8 mouse cellular contexts compared by ENCODE assay signal in the genomic region with DNA sequence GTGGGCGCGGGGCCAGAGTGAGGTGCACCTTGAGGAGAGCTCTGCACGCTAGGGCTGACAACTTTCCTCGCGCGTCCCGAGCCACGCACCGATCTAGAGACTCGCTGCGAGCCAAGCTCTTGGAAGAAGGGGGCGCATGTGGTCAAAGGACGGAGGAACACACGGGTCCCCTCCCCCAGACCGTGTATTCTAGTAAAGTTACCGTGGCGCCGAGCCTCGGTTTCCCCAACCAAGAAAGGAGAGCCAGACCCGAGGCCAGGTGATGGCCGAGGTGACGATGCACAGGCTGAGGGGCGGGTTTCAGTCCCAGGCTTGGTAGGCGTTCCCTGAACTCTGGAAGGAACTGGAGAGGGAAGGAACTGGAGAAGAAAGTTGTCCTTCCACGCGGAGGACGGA. TPM values are rescaled to one million over a fixed set of nuclear protein-coding genes. Genes with fewer than 3 reads are reported as not detected.
DNase-seq lines count a peak whose midpoint lies in the region; ATAC-seq lines count a peak whose summit lies in the region.

No protein-coding gene starts in this region.

- H3K9ac ChIP-seq in heart, embryonic 13.5 days, result peak overlapping the region; percentile 96

- peak; percentile 23 for DNase-seq in ovary, postnatal 10 days (ENCODE audit: low spot score)
- no peak for DNase-seq in ovary, adult 18-20 months (ENCODE audit: low spot score)
- DNase-seq in embryo, embryonic 10 days (ENCODE audit: low spot score), result peak; percentile 81
- peak; percentile 47 for DNase-seq in kidney, postnatal 14 days
- peak; percentile 40 to 41 for DNase-seq in lung, postnatal 4 days
- peak; percentile 27 to 38 for DNase-seq in urinary bladder, postnatal 36 days (ENCODE audit: low spot score in 2 of 2)

- no peaks in the 10 kb centered on the region for H3K9me3 ChIP-seq in heart, embryonic 13.5 days

- H3K4me2 ChIP-seq in heart, embryonic 13.5 days, result peak overlapping the region; percentile 79

- H3K27me3 ChIP-seq in heart, embryonic 13.5 days (replicated peaks), result no peaks in the 10 kb centered on the region

- peak overlapping the region; percentile 96 for H3K4me3 ChIP-seq in heart, embryonic 13.5 days

- peak overlapping the region; percentile 95 for H3K27ac ChIP-seq in heart, embryonic 13.5 days (replicated peaks)

- H3K4me1 ChIP-seq in heart, embryonic 13.5 days, result peaks cover 26% of the 10 kb centered on the region

- H3K36me3 ChIP-seq in heart, embryonic 13.5 days, result 0 out of 2 replicates have a peak, but pooled peaks cover 3% of the 10 kb centered on the region

- 0 out of 2 replicates have a peak, but pooled peaks have one; percentile 4 for ATAC-seq in heart, embryonic 13.5 days (ENCODE audit: extremely low read depth, insufficient number of reproducible peaks, low FRiP score, low TSS enrichment)
- ATAC-seq in CD4-positive, CD25-positive, alpha-beta regulatory T cell, adult 4 months, result no peak

- WGBS in heart, embryonic 13.5 days, result under 1% methylated on average over 27 of the region's 27 CpGs

RNA-seq across cellular contexts. Expression of gene Igf2bp2, which starts 0.4 kb away (rescaled TPM):
- 51.4 and 53.2 TPM in 2 replicates for polyA plus RNA-seq in heart, embryonic 13.5 days (2015; fragmentation: Nextera tagmentation; extraction: Ambion mirVana)
- 1 to 10 TPM; 1.1 to 1.2 TPM for polyA plus RNA-seq in CD4-positive, CD25-positive, alpha-beta regulatory T cell, adult 4 months (2017; shearing (Covaris generic))

Comparison
In these comparisons a context has a peak if more than half of its experiments do, and no peak if none do; other contexts are left out.
1. RNA of gene Igf2bp2, which starts 0.4 kb away (polyA plus RNA-seq): 51.4 to 53.2 TPM in heart, embryonic 13.5 days; 1.1 to 1.2 TPM in CD4-positive, CD25-positive, alpha-beta regulatory T cell, adult 4 months; every median in the first group is over 10 times any median in the second.